Mouse (Mus musculus) forebrain, embryonic 16.5 days (tissue): ENCODE measurements around the gene Syk. TPM values are rescaled to one million over a fixed set of nuclear protein-coding genes. Genes with fewer than 3 reads are reported as not detected.

ENCODE experiments used
- ATAC-seq: fragments of 200-750 bp; cut with Nextera tagmentation; 2 replicates; pipeline ENCODE4 v1.8.0; 2017; ENCODE audit warnings: mild to moderate bottlenecking, moderate library complexity
- H3K27ac ChIP-seq: fragments of 300-500 bp; sonication (generic); 2 replicates; pipeline ENCODE4 v1.5.1; 2014; ENCODE audit warnings: low read length, control low read depth
- H3K27me3 ChIP-seq: fragments of 300-500 bp; sonication (generic); replicated peaks from 2 replicates; pipeline ENCODE4 v1.6.1; 2014; ENCODE audit warnings: low read length; ENCODE audit not compliant: control insufficient read depth, insufficient read depth
- H3K36me3 ChIP-seq: fragments of 300-500 bp; sonication (generic); 2 replicates; pipeline ENCODE4 v1.6.1; 2014; ENCODE audit not compliant: control insufficient read depth, insufficient read depth
- H3K4me1 ChIP-seq: fragments of 300-500 bp; sonication (generic); replicated peaks from 2 replicates; pipeline ENCODE4 v1.6.1; 2014; ENCODE audit warnings: low read length; ENCODE audit not compliant: control insufficient read depth, insufficient read depth
- H3K4me2 ChIP-seq: fragments of 300-500 bp; sonication (generic); 2 replicates; pipeline ENCODE4 v1.6.1; 2014; ENCODE audit warnings: mild to moderate bottlenecking, low read length, control low read depth
- H3K4me3 ChIP-seq: fragments of 300-500 bp; sonication (generic); replicated peaks from 2 replicates; pipeline ENCODE4 v1.5.1; 2014; ENCODE audit warnings: mild to moderate bottlenecking, low read length, control low read depth
- H3K9ac ChIP-seq: fragments of 300-500 bp; sonication (generic); replicated peaks from 2 replicates; pipeline ENCODE4 v1.6.1; 2014; ENCODE audit warnings: low read depth, low read length, control low read depth
- H3K9me3 ChIP-seq: fragments of 300-500 bp; sonication (generic); 2 replicates; pipeline ENCODE4 v1.6.1; 2016; ENCODE audit warnings: low read length; ENCODE audit not compliant: control insufficient read depth
- WGBS: fragments of 180-500 bp; shearing (Covaris S2); extraction: QIAGEN DNeasy Blood & Tissue Kit; methylation state at CpG from one replicate; pipeline ENCODE4 v1.1.7; 2014; 5-methylcytosine and 5-hydroxymethylcytosine counted together
- polyA plus RNA-seq: library from polyadenylated mRNA; unstranded; fragments of >200 nt; fragmentation: Nextera tagmentation; extraction: Ambion mirVana; gene quantifications from 2 replicates; pipeline ENCODE4 v1.2.1, GENCODE M21; 2015

Syk gene
- polyA plus RNA-seq, 1 experiment from 2014 or later = 1.3 TPM

DNA sequence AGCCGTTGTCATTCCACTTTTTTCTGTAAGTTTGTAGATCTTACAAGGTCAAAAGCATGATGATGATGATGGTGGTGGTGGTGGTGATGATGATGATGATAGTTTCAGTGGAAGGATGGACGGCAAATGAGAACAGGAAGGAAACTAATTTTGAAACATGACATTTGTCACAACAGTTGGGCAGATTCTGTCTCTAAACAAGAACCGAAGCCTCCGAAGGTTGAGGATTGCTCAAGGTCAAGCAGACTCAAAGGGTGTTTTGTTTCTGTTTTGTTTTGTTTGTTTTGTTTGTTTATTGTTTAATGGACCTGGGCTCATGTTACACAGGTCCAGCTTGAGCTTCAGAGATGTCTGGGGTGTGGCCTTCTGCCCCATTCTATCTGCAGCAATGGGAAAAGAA is 6.1 kb downstream of the Syk start:
- 91% methylated on average over 4 of the region's 4 CpGs for WGBS
- Histone ChIP-seq H3K9me3 (no peaks in the 10 kb centered on the region), H3K36me3 (no peaks in the 10 kb centered on the region), H3K27ac (no peak overlapping the region), H3K27me3 (peaks cover 8% of the 10 kb centered on the region), H3K9ac (no peak overlapping the region), H3K4me3 (no peak overlapping the region), H3K4me2 (no peak overlapping the region), H3K4me1 (no peaks in the 10 kb centered on the region)
- ATAC-seq = no peak

GRCm38 (mm10) chr13:52591831-52592230 is 8.9 kb downstream of the Syk start:
- no peaks in the 10 kb centered on the region for H3K9me3 ChIP-seq
- no peak overlapping the region for H3K9ac ChIP-seq
- no peak overlapping the region for H3K4me2 ChIP-seq
- H3K27ac ChIP-seq = no peak overlapping the region
- H3K4me1 ChIP-seq = no peaks in the 10 kb centered on the region
- ATAC-seq = no peak
- no peaks in the 10 kb centered on the region for H3K36me3 ChIP-seq
- WGBS = 90% methylated on average over 4 of the region's 4 CpGs
- H3K4me3 ChIP-seq = no peak overlapping the region
- H3K27me3 ChIP-seq = no peaks in the 10 kb centered on the region

- no peak for ATAC-seq
- 88% methylated on average over 5 of the region's 5 CpGs for WGBS
- Histone ChIP-seq H3K9ac (no peak overlapping the region), H3K27me3 (no peaks in the 10 kb centered on the region), H3K4me3 (no peak overlapping the region), H3K4me1 (no peaks in the 10 kb centered on the region), H3K36me3 (no peaks in the 10 kb centered on the region), H3K9me3 (no peaks in the 10 kb centered on the region), H3K4me2 (no peak overlapping the region), H3K27ac (no peak overlapping the region)
Measured at GRCm38 (mm10) chr13:52596692-52597091, 13.7 kb downstream of the Syk start.

- Histone ChIP-seq H3K9me3 (no peaks in the 10 kb centered on the region), H3K27ac (no peak overlapping the region), H3K27me3 (no peaks in the 10 kb centered on the region), H3K4me3 (no peak overlapping the region), H3K4me1 (no peaks in the 10 kb centered on the region), H3K36me3 (no peaks in the 10 kb centered on the region), H3K4me2 (no peak overlapping the region), H3K9ac (no peak overlapping the region)
- WGBS = 83% methylated on average over 11 of the region's 11 CpGs
- no peak for ATAC-seq
Measured at GRCm38 (mm10) chr13:52597092-52597678, 14.2 kb downstream of the Syk start.

- H3K27me3 ChIP-seq = no peaks in the 10 kb centered on the region
- H3K9ac ChIP-seq = no peak overlapping the region
- no peak overlapping the region for H3K4me3 ChIP-seq
- no peak for ATAC-seq
- no peaks in the 10 kb centered on the region for H3K9me3 ChIP-seq
- H3K4me1 ChIP-seq = no peaks in the 10 kb centered on the region
- no peak overlapping the region for H3K4me2 ChIP-seq
- no peak overlapping the region for H3K27ac ChIP-seq
- 83% methylated on average over 3 of the region's 3 CpGs for WGBS
- H3K36me3 ChIP-seq = no peaks in the 10 kb centered on the region
Measured at GRCm38 (mm10) chr13:52598233-52598632, 15.3 kb downstream of the Syk start.

- no peak overlapping the region for H3K4me2 ChIP-seq
- H3K9ac ChIP-seq = no peak overlapping the region
- H3K4me1 ChIP-seq = no peaks in the 10 kb centered on the region; the same call in 1 of the 2 replicates
- H3K4me3 ChIP-seq = no peak overlapping the region
- no peaks in the 10 kb centered on the region for H3K9me3 ChIP-seq
- 69% methylated on average over 4 of the region's 4 CpGs for WGBS
- no peaks in the 10 kb centered on the region for H3K27me3 ChIP-seq
- ATAC-seq = no peak
- H3K36me3 ChIP-seq = no peaks in the 10 kb centered on the region
- H3K27ac ChIP-seq = no peak overlapping the region
Measured at GRCm38 (mm10) chr13:52600015-52600643, 17.2 kb downstream of the Syk start.

- Histone ChIP-seq H3K9me3 (no peaks in the 10 kb centered on the region), H3K4me1 (no peaks in the 10 kb centered on the region; the same call in 1 of the 2 replicates), H3K36me3 (no peaks in the 10 kb centered on the region), H3K27me3 (no peaks in the 10 kb centered on the region), H3K9ac (no peak overlapping the region), H3K27ac (no peak overlapping the region), H3K4me3 (no peak overlapping the region), H3K4me2 (no peak overlapping the region)
- WGBS = 81% methylated on average over 4 of the region's 4 CpGs
- no peak for ATAC-seq
Measured at GRCm38 (mm10) chr13:52602752-52603151, 19.8 kb downstream of the Syk start.

DNA sequence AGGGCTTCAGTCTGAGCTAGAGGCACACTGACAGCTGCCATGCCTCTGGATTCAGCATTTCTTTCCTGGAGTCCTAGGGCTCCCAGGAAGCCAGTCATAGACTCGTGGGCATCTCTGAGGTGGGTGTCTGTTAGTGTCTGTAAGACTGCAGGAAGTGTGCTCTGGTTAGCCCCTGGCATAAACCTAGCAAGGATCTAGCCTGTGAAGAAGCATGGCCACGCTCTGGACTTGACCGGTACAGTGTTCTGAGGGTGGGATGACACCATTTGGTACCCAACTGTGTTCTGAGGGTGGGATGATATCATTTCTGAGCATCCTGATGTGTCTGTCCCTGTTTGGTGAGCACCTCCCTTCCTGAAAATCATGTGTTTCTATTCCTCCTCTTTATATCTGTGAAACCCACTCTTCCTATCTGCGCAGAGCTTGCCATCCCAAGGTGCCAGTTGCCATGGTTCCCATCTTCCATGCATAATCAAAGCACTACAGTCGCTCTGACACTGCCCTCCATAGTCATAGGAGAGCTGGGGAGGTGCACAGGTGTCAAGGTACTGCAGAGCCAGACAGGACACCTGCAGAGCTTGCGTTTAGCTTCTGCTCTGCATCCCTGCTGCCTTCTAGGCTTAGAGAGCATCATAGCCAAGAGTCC is 20.9 kb downstream of the Syk start:
- 72% methylated on average over 6 of the region's 6 CpGs for WGBS
- Histone ChIP-seq H3K4me3 (no peak overlapping the region), H3K27me3 (no peaks in the 10 kb centered on the region), H3K27ac (no peak overlapping the region; the same call in 1 of the 2 replicates), H3K4me2 (no peak overlapping the region), H3K9me3 (no peaks in the 10 kb centered on the region), H3K36me3 (no peaks in the 10 kb centered on the region), H3K9ac (no peak overlapping the region), H3K4me1 (no peaks in the 10 kb centered on the region; the same call in 1 of the 2 replicates)
- peak; percentile 40; the same call in 1 of the 2 replicates for ATAC-seq

GRCm38 (mm10) chr13:52605006-52605405 is 22.0 kb downstream of the Syk start:
- Histone ChIP-seq H3K4me2 (no peak overlapping the region), H3K27me3 (no peaks in the 10 kb centered on the region), H3K4me3 (no peak overlapping the region), H3K36me3 (no peaks in the 10 kb centered on the region), H3K4me1 (no peaks in the 10 kb centered on the region; the same call in 1 of the 2 replicates), H3K27ac (no peak overlapping the region), H3K9ac (no peak overlapping the region), H3K9me3 (no peaks in the 10 kb centered on the region)
- ATAC-seq = no peak
- WGBS = 89% methylated on average over 3 of the region's 3 CpGs
